In genomic region chr19:15340305-15340983, GRCm38 (mm10) we compare ENCODE assay signal across 10 mouse cellular contexts.
DNase-seq lines count a peak whose midpoint lies in the region; ATAC-seq lines count a peak whose summit lies in the region.
"Had no signal": no experiment of that assay in that cellular context is flagged by ENCODE, and none has a peak within 500 bp of the region (broad histone marks: within the 10 kb centered on the region; RNA-seq: fewer than 3 reads in every experiment).

No protein-coding gene starts in this region.

- peak; percentile 18 to 29 for DNase-seq in frontal cortex, postnatal 10 days (ENCODE audit: low spot score in 2 of 2)
- DNase-seq in frontal cortex, postnatal 14 days (ENCODE audit: low spot score in 2 of 2) = no peak
- peak; percentile 6 for DNase-seq in ES-CJ7 (ENCODE audit: low read depth, low spot score)
- peak; percentile 85 for DNase-seq in mesoderm, embryonic 11.5 days (ENCODE audit: low read depth, low spot score)
- no peak for DNase-seq in B cell, adult 2 months
- DNase-seq: heart, postnatal 4 days had no signal

- peak overlapping the region; percentile 36 for H3K4me2 ChIP-seq in forebrain, embryonic 12.5 days
- no peak overlapping the region for H3K4me2 ChIP-seq in liver, embryonic 12.5 days
- H3K4me2 ChIP-seq: liver, embryonic 15.5 days had no signal

- H3K9me3 ChIP-seq in forebrain, embryonic 12.5 days = no peaks in the 10 kb centered on the region
- no peaks in the 10 kb centered on the region for H3K9me3 ChIP-seq in liver, embryonic 12.5 days (replicated peaks)
- H3K9me3 ChIP-seq: liver, embryonic 15.5 days had no signal

- peak overlapping the region; percentile 85 for H3K27ac ChIP-seq in forebrain, embryonic 12.5 days
- H3K27ac ChIP-seq in liver, embryonic 12.5 days = no peak overlapping the region
- H3K27ac ChIP-seq: liver, embryonic 15.5 days had no signal

- H3K4me1 ChIP-seq in forebrain, embryonic 12.5 days = peaks cover 9% of the 10 kb centered on the region
- H3K4me1 ChIP-seq in liver, embryonic 12.5 days = no peaks in the 10 kb centered on the region
- H3K4me1 ChIP-seq: liver, embryonic 15.5 days had no signal

- no peak overlapping the region for H3K4me3 ChIP-seq in forebrain, embryonic 12.5 days (replicated peaks)
- no peak overlapping the region for H3K4me3 ChIP-seq in liver, embryonic 12.5 days
- H3K4me3 ChIP-seq: liver, embryonic 15.5 days had no signal

- 24% methylated on average over 19 of the region's 19 CpGs for WGBS in forebrain, embryonic 12.5 days
- WGBS in liver, embryonic 12.5 days (ENCODE audit: insufficient replicate concordance) = 52% methylated on average over 19 of the region's 19 CpGs

- peak; percentile 91 for ATAC-seq in forebrain, embryonic 12.5 days (ENCODE audit: low FRiP score)
- no peak for ATAC-seq in granulocyte monocyte progenitor cell, adult 5-6 weeks (replicated peaks; ENCODE audit: poor library complexity, severe bottlenecking)
- no peak for ATAC-seq in liver, embryonic 12.5 days

- H3K9ac ChIP-seq in forebrain, embryonic 12.5 days = no peak overlapping the region
- no peak overlapping the region for H3K9ac ChIP-seq in liver, embryonic 12.5 days
- H3K9ac ChIP-seq: liver, embryonic 15.5 days had no signal

- no peaks in the 10 kb centered on the region for H3K36me3 ChIP-seq in forebrain, embryonic 12.5 days (replicated peaks)
- no peaks in the 10 kb centered on the region for H3K36me3 ChIP-seq in liver, embryonic 12.5 days
- H3K36me3 ChIP-seq: liver, embryonic 15.5 days had no signal

- 0 out of 2 replicates have a peak, but pooled peaks cover 2% of the 10 kb centered on the region for H3K27me3 ChIP-seq in forebrain, embryonic 12.5 days
- H3K27me3 ChIP-seq in liver, embryonic 12.5 days (replicated peaks) = no peaks in the 10 kb centered on the region
- H3K27me3 ChIP-seq: liver, embryonic 15.5 days had no signal

Comparison
In these comparisons a context has a peak if more than half of its experiments do, and no peak if none do; other contexts are left out.
1. DNase-seq: peak in frontal cortex, postnatal 10 days (2 of 2), ES-CJ7 (single experiment) and mesoderm, embryonic 11.5 days (single experiment); none in frontal cortex, postnatal 14 days (0 of 2) and B cell, adult 2 months (0 of 2).